Mouse (Mus musculus): Measurements from ENCODE around the gene Elovl4. TPM values are rescaled to one million over a fixed set of nuclear protein-coding genes. Genes with fewer than 3 reads are reported as not detected.
A peak's percentile ranks its signal among the peaks of the same experiment; 100 is the strongest.

The Elovl4 gene
- polyA plus RNA-seq, 1 experiment from 2014 or later = 22.9 TPM

GRCm38 (mm10) chr9:83804341-83804740 is 1.7 kb downstream of the Elovl4 start:
- Histone ChIP-seq H3K27me3 (replicated peaks; ENCODE audit: low read depth, poor library complexity, severe bottlenecking) (peaks cover 33% of the 10 kb centered on the region), H3K36me3 (replicated peaks) (0 out of 2 replicates have a peak, but pooled peaks cover 3% of the 10 kb centered on the region), H3K4me1 (peaks cover 26% of the 10 kb centered on the region), H3K27ac (replicated peaks) (no peak overlapping the region), H3K9me3 (no peaks in the 10 kb centered on the region), H3K4me3 (peak overlapping the region; percentile 81; the same call in 1 of the 2 replicates)
- no peak for DNase-seq (ENCODE audit: low spot score)
- 65% methylated on average over 13 of the region's 13 CpGs for WGBS

- no peak for DNase-seq (ENCODE audit: low spot score)
- H3K4me1 ChIP-seq = no peaks in the 10 kb centered on the region
- H3K36me3 ChIP-seq (replicated peaks) = 0 out of 2 replicates have a peak, but pooled peaks cover 3% of the 10 kb centered on the region
- no peaks in the 10 kb centered on the region for H3K9me3 ChIP-seq
- H3K4me3 ChIP-seq = no peak overlapping the region
- H3K27ac ChIP-seq (replicated peaks) = no peak overlapping the region
- H3K27me3 ChIP-seq (replicated peaks; ENCODE audit: low read depth, poor library complexity, severe bottlenecking) = no peaks in the 10 kb centered on the region
- WGBS = 87% methylated on average over 8 of the region's 8 CpGs
Observed at GRCm38 (mm10) chr9:83797898-83798297, 8.2 kb downstream of the Elovl4 start.

- H3K4me3 ChIP-seq = no peak overlapping the region
- DNase-seq (ENCODE audit: low spot score) = no peak
- 0 out of 2 replicates have a peak, but pooled peaks cover 3% of the 10 kb centered on the region for H3K36me3 ChIP-seq (replicated peaks)
- H3K4me1 ChIP-seq = no peaks in the 10 kb centered on the region
- H3K9me3 ChIP-seq = no peaks in the 10 kb centered on the region
- 87% methylated on average over 7 of the region's 7 CpGs for WGBS
- no peak overlapping the region for H3K27ac ChIP-seq (replicated peaks)
- H3K27me3 ChIP-seq (replicated peaks; ENCODE audit: low read depth, poor library complexity, severe bottlenecking) = no peaks in the 10 kb centered on the region
Observed at GRCm38 (mm10) chr9:83796875-83797274, 9.2 kb downstream of the Elovl4 start.

GRCm38 (mm10) chr9:83789326-83789725 is 16.8 kb downstream of the Elovl4 start:
- no peaks in the 10 kb centered on the region for H3K4me1 ChIP-seq
- WGBS = 94% methylated on average over 6 of the region's 6 CpGs
- no peaks in the 10 kb centered on the region for H3K9me3 ChIP-seq
- H3K27me3 ChIP-seq (replicated peaks; ENCODE audit: low read depth, poor library complexity, severe bottlenecking) = no peaks in the 10 kb centered on the region
- no peak overlapping the region for H3K27ac ChIP-seq (replicated peaks)
- DNase-seq (ENCODE audit: low spot score) = no peak
- H3K36me3 ChIP-seq (replicated peaks) = peaks cover 6% of the 10 kb centered on the region; the same call in 1 of the 2 replicates
- no peak overlapping the region for H3K4me3 ChIP-seq

GRCm38 (mm10) chr9:83785501-83785900 is 20.6 kb downstream of the Elovl4 start:
- WGBS = 57% methylated on average over 1 of the region's 1 CpGs
- Histone ChIP-seq H3K27ac (replicated peaks) (no peak overlapping the region), H3K9me3 (no peaks in the 10 kb centered on the region), H3K4me3 (no peak overlapping the region), H3K36me3 (replicated peaks) (peaks cover 23% of the 10 kb centered on the region), H3K4me1 (no peaks in the 10 kb centered on the region), H3K27me3 (replicated peaks; ENCODE audit: low read depth, poor library complexity, severe bottlenecking) (no peaks in the 10 kb centered on the region)
- DNase-seq (ENCODE audit: low spot score) = no peak

- H3K4me1 ChIP-seq = no peaks in the 10 kb centered on the region
- no peaks in the 10 kb centered on the region for H3K9me3 ChIP-seq
- no peaks in the 10 kb centered on the region for H3K27me3 ChIP-seq (replicated peaks; ENCODE audit: low read depth, poor library complexity, severe bottlenecking)
- no peak for DNase-seq (ENCODE audit: low spot score)
- H3K4me3 ChIP-seq = no peak overlapping the region
- no peak overlapping the region for H3K27ac ChIP-seq (replicated peaks)
- WGBS = 86% methylated on average over 9 of the region's 9 CpGs
- H3K36me3 ChIP-seq (replicated peaks) = peaks cover 23% of the 10 kb centered on the region
Observed at GRCm38 (mm10) chr9:83778317-83778960, 27.6 kb downstream of the Elovl4 start.

GRCm38 (mm10) chr9:83761318-83761717 is 44.8 kb downstream of the Elovl4 start:
- WGBS = 82% methylated on average over 4 of the region's 4 CpGs
- no peaks in the 10 kb centered on the region for H3K4me1 ChIP-seq
- H3K4me3 ChIP-seq = no peak overlapping the region
- no peaks in the 10 kb centered on the region for H3K27me3 ChIP-seq (replicated peaks; ENCODE audit: low read depth, poor library complexity, severe bottlenecking)
- DNase-seq (ENCODE audit: low spot score) = no peak
- H3K27ac ChIP-seq (replicated peaks) = no peak overlapping the region
- no peaks in the 10 kb centered on the region for H3K9me3 ChIP-seq
- H3K36me3 ChIP-seq (replicated peaks) = no peaks in the 10 kb centered on the region

GRCm38 (mm10) chr9:83731877-83732276 is 74.2 kb downstream of the Elovl4 start:
- Histone ChIP-seq H3K4me1 (0 out of 2 replicates have a peak, but pooled peaks cover 3% of the 10 kb centered on the region), H3K4me3 (no peak overlapping the region), H3K9me3 (no peaks in the 10 kb centered on the region), H3K36me3 (replicated peaks) (no peaks in the 10 kb centered on the region), H3K27me3 (replicated peaks; ENCODE audit: low read depth, poor library complexity, severe bottlenecking) (peaks cover 3% of the 10 kb centered on the region), H3K27ac (replicated peaks) (no peak overlapping the region)
- WGBS = 87% methylated on average over 2 of the region's 2 CpGs
- no peak for DNase-seq (ENCODE audit: low spot score)

- H3K36me3 ChIP-seq (replicated peaks) = no peaks in the 10 kb centered on the region
- no peak overlapping the region for H3K27ac ChIP-seq (replicated peaks)
- H3K4me3 ChIP-seq = no peak overlapping the region
- 79% methylated on average over 7 of the region's 7 CpGs for WGBS
- no peak for DNase-seq (ENCODE audit: low spot score)
- H3K9me3 ChIP-seq = no peaks in the 10 kb centered on the region
- peaks cover 10% of the 10 kb centered on the region for H3K27me3 ChIP-seq (replicated peaks; ENCODE audit: low read depth, poor library complexity, severe bottlenecking)
- 0 out of 2 replicates have a peak, but pooled peaks cover 3% of the 10 kb centered on the region for H3K4me1 ChIP-seq
Observed at GRCm38 (mm10) chr9:83730836-83731235, 75.2 kb downstream of the Elovl4 start.

Other genes with a start within 250 kb of the Elovl4 start
- gene Ttk, start 28.4 kb upstream of the Elovl4 start, polyA plus RNA-seq (2016; fragmentation: Nextera tagmentation; extraction: Ambion mirVana) = 50.5 and 50.6 TPM in 2 replicates
- gene Bckdhb, start 118.9 kb upstream of the Elovl4 start, polyA plus RNA-seq (2016; fragmentation: Nextera tagmentation; extraction: Ambion mirVana) = 64.9 and 68.9 TPM in 2 replicates

Data from embryonic facial prominence, embryonic 10.5 days (tissue).